Mouse (Mus musculus) heart, postnatal 25 days (tissue): ENCODE measurements around the gene Rce1. TPM values are rescaled to one million over a fixed set of nuclear protein-coding genes. Genes with fewer than 3 reads are reported as not detected.
A peak's percentile ranks its signal among the peaks of the same experiment; 100 is the strongest.

ENCODE experiments used
- DNase-seq: peaks from one replicate; pipeline ENCODE4 v3.0.0; 2022; ENCODE audit warnings: low spot score
- intact Hi-C: fragments of 180-260 bp; cut with DNase I; formaldehyde crosslinking; loops from one replicate; pipeline ENCODE4 v1.15.1; 2025
- total RNA-seq, 2 experiments: library from RNA; stranded (reverse); gene quantifications; 2 replicates each; pipeline ENCODE4 v1.2.3; 2021

Rce1 gene
- total RNA-seq = 10 to 100 TPM; 10.9 to 11.1 TPM

DNA sequence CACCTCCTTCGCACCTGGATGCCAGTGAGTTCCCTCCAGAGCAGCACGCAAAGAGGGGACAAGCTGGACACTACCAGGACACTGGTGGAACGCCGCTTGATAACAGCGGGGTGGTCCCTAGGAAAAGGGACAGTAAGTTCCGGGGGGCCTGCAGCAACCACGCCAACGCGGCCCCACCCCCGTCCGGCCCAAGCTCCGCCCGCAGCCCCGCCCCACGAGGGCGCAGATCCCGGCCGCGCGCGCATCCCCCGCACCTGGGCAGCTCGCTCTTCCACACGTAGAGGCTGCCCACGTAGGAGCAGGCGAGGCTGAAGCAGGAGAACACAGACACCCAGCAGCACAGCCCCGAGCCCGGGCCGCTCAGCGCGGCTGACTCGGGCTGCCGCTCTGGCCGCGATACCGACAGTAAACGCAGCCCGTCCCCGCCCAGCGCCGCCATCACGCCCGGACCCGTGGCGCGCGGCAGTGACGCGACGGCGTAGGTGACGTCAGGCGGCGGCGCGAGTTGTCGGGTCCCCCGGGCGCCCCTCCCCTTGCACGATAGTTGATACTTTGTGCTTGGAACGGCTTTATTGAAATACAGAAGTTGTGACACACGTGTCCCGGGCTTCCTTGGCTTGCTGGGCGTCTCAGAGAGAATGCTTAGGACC lies at the start of gene Rce1:
Rce1 (minus strand) TSS at position 463 of the 650 bp plus-strand sequence.
- peak; percentile 80 for DNase-seq
- intact Hi-C loops = loop anchor here (5.0 to 10.0 kb wide), 2 partner anchors 212 to 369 kb away; partner anchors contain the start of genes Ccdc87, Ccs and Npas4

DNA sequence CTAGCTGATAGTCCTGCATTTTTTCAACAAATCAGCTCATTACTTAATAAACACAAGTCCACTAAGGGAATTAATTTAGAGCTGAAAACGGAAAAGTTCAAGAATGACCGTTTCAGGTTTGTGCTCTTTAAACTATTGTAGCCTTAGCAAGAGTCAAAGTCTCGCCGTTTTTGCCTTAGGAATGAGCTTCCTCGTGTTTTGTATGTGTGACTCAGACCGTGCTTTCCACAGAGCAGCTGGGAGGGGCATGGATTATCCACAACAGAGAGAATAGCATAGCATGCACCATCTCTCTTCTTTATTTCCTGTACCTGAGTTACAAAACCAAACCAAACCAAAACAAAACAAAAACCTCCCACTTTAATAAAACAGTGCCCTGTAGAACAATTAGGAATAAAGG lies 47.0 kb upstream of the Rce1 start:
- intact Hi-C loops = no loop called here
- no peak for DNase-seq

DNA sequence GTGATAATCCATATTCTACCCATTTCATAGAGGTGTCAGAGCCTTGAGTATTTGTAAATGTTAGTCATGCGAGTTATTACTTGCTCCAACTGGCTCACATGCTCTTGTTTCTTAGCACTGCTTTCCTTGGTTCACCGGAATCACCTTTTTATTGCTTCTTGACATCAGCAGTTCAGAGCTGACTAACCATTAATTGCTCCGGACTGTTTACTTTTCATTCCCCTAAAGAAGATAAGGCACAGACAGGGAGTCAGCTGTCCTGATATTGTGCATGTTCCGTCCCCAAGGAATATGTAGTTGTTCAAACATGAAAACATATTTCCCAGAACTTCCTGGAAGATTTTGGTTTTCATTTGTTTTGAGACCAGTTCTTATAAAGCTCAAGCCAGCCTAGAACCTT lies 45.3 kb upstream of the Rce1 start:
- DNase-seq = no peak
- intact Hi-C loops = no loop called here

DNA sequence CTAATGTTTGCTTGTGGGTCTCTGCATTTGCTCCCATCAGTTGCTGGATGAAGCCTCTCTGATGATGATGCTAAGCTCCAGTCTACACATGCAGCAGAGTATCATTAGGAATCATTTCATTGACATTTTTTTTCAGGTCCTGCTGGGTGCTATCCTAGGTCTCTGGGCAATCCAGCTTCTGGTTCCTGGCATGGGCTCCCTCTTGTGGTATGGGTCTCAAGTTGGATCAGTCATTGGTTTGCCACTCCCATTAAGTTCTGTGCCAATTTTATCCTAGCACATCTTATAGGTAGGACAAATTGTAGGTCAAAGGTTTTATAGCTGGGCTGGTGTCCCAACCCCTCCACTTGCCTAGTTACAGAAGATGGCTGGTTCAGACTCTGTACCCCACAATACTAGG lies 41.4 kb upstream of the Rce1 start:
- intact Hi-C loops = no loop called here
- no peak for DNase-seq

DNA sequence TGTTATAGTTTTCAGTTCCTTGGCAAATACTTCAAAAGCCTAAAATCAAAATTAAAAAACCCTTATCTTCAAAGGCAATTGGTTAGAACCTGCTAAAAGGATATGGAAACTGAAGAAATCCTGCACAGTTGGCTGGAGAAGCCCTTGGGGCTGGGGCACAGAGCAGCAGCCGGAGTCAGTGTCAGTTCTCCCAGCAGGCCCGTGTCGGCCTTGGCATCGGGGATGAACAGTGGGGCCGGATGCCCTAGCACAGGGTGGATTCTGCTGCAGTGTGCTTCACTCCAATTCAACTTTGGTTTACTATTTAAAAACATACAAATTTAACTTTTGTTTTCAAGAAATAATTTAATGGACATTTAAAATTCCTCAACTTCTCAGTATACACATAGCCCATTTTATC lies 32.7 kb upstream of the Rce1 start:
- DNase-seq = no peak
- intact Hi-C loops = no loop called here

DNA sequence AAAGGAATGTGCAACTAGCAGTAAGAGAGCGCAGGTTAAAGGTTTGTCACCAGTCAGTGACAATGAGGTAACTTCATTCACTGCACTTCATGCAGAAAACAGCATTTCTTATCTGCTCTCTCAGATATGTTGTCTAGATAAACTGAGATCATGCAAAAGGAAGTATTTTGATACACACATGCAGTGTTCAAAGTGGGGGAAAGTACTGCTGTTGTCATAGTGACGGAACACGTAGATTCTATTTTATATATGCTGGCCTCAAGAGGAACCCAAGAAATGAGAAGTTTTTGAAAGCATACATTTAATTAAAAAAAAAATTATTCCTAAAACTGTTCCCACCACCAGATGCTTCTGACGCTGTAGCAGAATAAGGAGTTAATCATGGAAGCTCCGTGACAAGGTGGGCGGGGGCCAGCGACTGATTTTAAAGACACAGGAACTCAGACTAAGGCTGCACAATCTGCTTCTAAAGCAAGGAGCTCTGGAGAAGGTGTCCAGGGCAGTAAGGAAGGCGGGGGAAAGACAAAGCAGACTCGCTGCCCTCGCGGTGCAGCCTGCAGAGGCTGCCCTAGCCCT lies 21.6 kb upstream of the Rce1 start:
- intact Hi-C loops = no loop called here
- no peak for DNase-seq

DNA sequence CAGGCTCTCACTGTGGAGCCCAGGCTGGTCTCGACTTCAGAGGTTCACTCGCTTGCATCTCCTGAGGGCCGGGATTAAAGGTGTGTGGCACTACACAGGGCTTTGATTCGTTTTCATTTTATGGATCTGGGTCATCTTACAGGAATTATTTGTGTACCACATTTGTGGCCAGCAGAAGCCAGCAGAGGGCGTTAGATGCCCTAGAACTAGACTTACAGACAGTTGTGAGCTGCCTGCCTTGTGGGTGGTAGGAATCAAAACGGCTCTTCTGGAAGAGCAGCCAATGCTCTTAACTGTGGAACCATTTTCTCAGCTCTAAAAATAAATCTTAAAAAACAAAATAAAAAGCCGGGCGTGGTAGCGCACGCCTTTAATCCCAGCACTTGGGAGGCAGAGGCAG lies 18.8 kb upstream of the Rce1 start:
- DNase-seq = no peak
- intact Hi-C loops = no loop called here

DNA sequence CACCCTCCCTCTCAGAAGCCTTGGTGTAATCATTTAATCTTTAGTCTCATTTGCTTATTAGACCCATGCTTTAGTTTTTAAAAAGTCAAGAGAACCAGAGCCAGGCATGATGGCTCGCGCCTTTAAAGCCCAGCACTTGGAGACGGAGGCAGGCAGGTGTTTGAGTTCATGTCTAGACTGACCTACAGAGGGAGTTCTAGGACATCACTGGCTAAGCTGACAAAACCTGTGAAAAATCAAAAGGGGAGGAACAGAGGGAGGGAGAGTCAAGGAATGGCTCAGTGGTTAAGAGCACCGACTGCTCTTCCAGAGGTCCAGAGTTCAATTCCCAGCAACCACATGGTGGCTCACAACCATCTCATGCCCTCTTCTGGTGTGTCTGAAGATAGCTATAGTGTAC lies 10.5 kb upstream of the Rce1 start:
- no peak for DNase-seq
- intact Hi-C loops = no loop called here

DNA sequence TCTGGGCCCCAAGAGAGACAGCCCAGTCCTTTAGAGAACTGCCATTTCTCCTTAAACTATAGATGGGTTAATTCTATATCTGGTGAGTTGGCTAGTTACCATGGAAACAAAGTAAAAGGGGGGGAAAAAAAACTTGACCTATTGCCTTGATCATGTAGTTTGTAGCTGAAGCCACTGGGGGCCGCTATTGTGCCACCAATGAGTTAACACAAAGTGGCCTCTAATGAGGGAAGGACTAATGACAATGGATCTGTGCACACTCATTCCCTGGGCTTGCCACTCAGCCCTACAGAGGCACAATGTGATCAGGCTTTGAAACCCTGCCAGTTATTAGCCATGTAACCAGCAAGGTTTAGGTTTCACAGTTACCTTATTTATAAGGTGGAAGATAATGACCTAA lies 3.4 kb upstream of the Rce1 start:
- intact Hi-C loops = loop anchor here (2.0 to 10.0 kb wide), 3 partner anchors 114 to 366 kb away; partner anchors contain the start of genes Ccdc87, Ccs and Npas4
- no peak for DNase-seq

DNA sequence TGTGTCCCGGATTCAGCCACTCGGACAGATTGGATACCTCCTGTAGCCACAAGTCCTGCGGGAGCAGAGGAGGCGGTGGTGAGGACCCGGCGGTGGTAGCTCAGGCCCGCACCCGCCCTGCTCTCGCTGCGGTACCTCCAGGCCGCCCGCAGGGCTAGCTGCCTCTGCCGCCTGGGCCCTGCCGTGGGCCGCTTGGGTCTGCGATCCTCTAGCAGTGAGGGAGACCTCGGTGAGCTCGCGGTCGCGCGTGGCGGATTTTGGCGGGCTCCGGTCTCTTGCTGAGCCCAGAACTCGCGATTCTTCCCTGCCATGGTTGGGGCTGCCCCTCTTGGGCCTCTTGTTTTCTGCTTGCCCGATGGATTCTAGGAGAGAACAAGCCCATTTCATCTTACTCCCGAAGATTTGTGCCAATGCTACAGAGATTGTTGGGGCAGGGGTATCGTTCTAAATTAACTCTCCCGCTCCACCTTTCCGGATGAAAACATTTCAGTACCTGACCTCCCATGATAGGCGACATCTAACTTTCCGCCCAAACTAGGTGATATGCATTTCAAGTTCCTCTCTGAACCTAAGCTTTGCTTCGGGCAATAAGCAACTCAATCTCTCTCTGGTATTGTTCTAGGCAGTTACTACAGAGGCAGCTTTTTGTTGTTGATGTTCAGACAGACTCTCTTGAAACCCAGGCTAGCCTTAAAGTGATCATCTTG lies 541 bp upstream of the Rce1 start:
- intact Hi-C loops = loop anchor here (5.0 to 10.0 kb wide), 2 partner anchors 211 to 369 kb away; partner anchors contain the start of genes Ccdc87, Ccs and Npas4
- no peak for DNase-seq

DNA sequence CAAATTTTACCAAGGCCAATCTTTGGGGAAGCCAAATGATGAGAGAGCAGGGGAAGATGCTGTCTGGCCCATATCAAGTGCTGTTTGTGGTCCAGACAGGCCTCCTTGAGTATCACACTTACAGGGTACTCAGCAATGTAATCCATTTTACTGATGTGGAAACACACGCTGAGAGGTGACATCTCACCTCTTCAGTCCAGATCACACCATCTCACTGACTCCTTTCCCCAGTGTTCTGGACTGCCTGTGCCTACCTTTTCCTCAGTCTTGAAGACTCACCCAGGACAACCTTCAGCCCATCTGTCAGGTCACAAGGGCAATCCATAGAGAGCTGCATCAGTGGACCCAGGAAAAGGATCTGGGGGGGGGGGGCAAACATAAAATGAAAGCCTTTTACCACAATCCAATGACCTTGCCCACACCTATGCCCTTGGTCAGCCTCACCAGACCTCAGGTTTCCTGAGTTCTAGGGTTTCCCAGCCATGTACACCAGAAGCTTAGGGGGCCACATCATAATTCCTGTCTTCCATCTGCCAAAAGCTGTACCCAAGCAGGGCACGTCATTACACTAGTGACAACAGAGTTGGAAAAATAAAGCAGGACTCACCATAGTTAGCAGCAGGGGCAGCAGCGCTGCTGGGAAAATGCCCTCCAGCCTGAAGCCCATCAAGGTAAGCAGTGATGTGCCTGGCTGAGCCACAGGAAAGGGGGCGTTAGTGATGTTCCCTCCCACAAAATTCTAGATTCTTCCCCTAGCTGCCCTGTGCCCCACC lies 849 bp downstream of the Rce1 start:
- intact Hi-C loops = loop anchor here (5.0 to 10.0 kb wide), 3 partner anchors 127 to 370 kb away; partner anchors contain the start of genes 2010003K11Rik, Ccdc87, Ccs and Npas4
- DNase-seq = no peak

DNA sequence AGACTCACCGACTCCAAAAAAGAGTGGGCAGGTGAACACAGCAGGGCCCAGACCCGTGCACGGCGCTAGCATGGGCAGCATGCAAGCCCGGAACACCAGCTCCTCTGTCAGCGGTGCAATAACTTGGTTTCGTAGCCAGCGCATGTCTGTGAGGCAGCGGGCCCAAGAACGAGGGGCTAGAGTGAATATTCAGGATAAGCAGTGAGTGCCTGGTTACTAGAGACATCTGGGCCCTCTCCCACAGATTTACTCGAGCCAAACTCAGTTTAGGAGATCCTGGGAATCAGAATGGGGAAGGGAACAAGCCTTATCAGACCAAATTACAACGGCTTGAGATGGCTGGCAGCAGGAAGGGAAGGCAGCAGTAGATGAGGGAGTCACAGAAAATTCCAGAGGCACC lies 1.4 kb downstream of the Rce1 start:
- intact Hi-C loops = loop anchor here (5.0 to 10.0 kb wide), 2 partner anchors 127 to 371 kb away; partner anchors contain the start of genes 2010003K11Rik and Npas4
- DNase-seq = no peak

DNA sequence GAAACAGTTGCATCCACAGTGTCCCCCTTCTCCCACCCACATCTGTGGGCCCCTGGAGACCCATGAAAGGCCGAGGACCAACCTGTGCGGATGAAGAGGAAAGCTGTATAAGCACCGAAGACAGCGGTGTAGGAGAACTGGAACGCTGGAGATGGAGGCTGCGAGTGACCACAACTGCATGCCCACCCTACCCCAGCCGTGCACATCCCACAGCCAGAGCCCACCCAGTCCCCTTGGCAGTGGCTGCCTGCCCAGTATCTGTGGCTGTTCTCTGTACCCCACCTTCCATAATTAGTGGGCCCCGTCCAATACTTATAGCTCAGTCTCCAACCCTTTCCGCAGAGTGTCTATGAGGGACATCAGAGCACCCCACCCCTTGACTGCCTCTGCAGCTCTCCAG lies 2.0 kb downstream of the Rce1 start:
- intact Hi-C loops = loop anchor here (5.0 to 10.0 kb wide), 2 partner anchors 126 to 371 kb away; partner anchors contain the start of genes 2010003K11Rik and Npas4

DNA sequence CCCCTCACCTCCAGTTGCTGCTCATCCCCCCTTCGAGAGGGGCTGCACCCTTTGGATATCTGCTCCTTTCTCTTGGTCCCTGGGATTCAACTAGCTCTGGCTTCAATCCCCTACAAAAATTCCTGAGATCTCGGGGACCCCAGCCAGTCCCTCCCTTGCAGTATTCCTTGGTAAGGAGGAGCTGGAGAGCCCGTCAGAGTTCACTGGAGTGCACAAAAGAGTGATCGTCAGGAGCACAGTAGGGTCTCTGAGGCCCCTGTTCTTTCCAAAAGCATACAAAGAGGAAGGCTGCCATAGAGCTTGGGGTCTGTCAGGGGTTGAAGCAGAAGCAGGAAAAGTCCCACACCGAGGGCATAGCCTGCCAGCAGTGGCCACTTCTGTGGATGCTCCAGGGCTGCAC lies 2.7 kb downstream of the Rce1 start:
- DNase-seq = no peak
- intact Hi-C loops = loop anchor here (5.0 to 10.0 kb wide), 2 partner anchors 125 to 372 kb away; partner anchors contain the start of genes 2010003K11Rik and Npas4

More for the DNA sequence above, 2.0 kb downstream of the Rce1 start:
- DNase-seq = no peak

DNA sequence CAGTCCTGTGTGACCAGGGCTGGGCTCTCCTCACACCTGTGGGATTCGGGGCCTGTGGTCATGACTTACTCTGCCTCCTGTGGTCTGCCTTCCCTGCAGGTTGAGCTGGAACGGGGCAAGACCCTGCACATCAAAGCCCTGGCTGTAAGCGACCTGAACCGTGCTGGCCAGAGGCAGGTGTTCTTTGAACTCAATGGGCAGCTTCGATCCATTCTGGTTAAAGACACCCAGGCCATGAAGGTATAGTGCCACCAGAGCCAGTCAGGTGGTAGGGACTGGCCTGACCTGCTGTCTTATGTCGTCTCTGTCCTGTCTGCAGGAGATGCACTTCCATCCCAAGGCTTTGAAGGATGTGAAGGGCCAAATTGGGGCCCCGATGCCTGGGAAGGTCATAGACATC lies 4.7 kb downstream of the Rce1 start:
- intact Hi-C loops = loop anchor here (5.0 to 10.0 kb wide), 2 partner anchors 123 to 374 kb away; partner anchors contain the start of genes 2010003K11Rik and Npas4

DNA sequence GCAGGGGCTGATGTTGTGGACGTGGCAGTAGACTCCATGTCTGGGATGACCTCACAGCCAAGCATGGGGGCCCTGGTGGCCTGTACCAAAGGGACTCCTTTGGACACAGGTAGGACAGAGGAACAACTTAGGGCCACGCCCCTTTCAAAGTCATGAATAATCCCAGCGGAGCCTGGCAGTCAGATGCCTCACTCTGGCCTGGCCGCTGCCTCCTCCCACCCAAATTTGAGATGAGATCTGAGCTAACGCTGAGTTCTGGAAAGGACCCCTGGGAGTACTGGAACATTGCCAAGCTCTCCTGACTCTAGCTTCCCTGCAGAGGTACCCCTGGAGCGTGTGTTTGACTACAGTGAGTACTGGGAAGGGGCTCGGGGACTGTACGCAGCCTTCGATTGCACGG lies 6.0 kb downstream of the Rce1 start:
- intact Hi-C loops = no loop called here

More for the DNA sequence above, 4.7 kb downstream of the Rce1 start:
- no peak for DNase-seq

DNA sequence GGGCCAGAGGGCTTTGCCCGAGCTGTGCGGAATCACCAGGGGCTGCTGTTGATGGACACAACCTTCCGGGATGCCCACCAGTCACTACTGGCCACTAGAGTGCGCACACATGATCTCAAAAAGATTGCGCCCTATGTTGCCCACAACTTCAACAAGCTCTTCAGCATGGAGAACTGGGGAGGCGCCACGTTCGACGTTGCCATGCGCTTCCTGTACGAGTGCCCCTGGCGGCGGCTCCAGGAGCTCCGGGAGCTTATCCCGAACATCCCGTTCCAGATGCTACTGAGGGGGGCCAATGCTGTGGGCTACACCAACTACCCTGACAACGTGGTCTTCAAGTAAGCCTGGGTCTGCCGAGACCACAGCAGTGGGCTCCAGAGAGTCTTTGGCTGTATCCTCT lies 7.3 kb downstream of the Rce1 start:
- intact Hi-C loops = no loop called here
- no peak for DNase-seq

More for the DNA sequence above, 6.0 kb downstream of the Rce1 start:
- no peak for DNase-seq

DNA sequence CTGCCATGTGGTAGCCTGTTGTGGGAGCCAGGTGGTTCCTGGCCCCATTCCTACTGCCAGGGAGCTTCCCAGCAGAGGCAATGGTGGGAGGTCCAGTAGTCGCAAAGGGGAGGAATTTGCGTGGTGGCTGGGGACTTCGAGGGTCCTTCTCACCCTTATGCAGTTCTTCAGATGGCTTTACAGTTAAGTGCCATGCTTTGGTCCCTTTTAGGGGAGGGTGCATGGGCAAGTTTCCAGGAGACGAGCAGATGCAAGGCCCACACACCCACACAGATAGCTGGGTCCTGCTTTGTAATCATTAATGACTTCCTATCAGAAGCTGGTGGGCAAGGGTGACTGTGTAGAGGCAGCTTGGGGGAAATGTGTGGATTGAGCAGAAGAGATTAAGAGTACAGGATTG lies 8.9 kb downstream of the Rce1 start:
- DNase-seq = no peak
- intact Hi-C loops = no loop called here

DNA sequence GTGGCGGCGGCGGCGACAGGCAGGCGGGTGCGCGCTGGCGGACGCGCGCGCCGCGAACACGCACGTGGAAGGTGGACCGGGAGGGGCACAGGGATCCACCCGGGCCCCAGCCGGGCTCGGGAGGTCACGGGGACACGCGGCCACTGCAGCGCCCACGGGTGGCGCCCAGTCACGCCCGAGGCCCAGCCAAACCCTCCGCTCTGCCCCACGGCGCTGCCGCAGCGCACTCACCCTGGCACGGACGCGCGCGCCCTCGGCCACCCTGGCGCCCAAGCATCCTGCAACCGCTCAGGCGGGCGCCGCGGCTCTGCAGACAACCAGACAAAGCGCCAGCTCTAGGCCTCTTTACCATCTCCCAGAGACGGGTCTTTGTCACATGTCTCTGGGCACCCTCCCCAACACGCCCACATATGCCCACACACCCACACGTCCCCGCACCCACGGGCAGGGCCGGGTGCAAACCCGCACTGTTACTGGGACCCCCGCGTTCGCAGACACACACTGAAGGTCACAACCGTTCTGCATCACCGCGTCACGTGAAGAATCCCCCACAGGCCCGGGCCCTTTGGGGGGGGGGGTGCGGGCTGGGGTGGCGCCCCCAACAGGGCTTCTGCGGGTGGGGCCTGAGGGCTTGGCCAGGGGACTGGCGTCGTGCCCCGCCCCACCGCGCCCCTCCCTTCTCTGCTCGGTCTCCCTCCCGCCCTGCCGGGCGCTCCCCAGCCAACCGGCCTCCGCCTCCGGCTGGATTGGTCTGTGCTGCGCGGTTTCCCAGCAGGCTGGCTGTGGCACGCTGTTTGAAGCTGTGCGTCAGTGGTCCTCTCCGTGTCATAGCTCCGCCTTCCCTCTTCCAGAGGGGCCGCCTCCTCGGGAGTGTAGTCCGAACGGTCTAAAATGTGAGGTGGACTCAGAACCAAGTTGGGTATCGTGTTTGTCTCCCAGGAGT lies 10.0 kb downstream of the Rce1 start, which contains the start of gene Lrfn4:
Lrfn4 (minus strand) TSS at position 517 of the 943 bp plus-strand sequence.
- peak; percentile 76 for DNase-seq
- intact Hi-C loops = no loop called here
